Mouse (Mus musculus) midbrain, postnatal 0 days (tissue): ENCODE results near the gene Pnpla6. TPM values are rescaled to one million over a fixed set of nuclear protein-coding genes. Genes with fewer than 3 reads are reported as not detected.

ENCODE experiments used
- ATAC-seq: fragments of 200-750 bp; cut with Nextera tagmentation; 2 replicates; pipeline ENCODE4 v1.8.0; 2017; ENCODE audit warnings: moderate number of reproducible peaks, mild to moderate bottlenecking, moderate TSS enrichment, moderate library complexity; ENCODE audit not compliant: low FRiP score
- DNase-seq: peaks from one replicate; pipeline ENCODE4 v3.0.0-alpha.2; 2015; ENCODE audit warnings: low spot score
- H3K27ac ChIP-seq: fragments of 300-500 bp; sonication (generic); 2 replicates; pipeline ENCODE4 v1.5.1; 2014; ENCODE audit warnings: low read depth, mild to moderate bottlenecking, low read length, mixed read lengths
- H3K27me3 ChIP-seq: fragments of 300-500 bp; sonication (generic); 2 replicates; pipeline ENCODE4 v1.6.1; 2014; ENCODE audit warnings: low read length, control low read depth, mixed read lengths; ENCODE audit not compliant: insufficient read depth
- H3K36me3 ChIP-seq: fragments of 300-500 bp; sonication (generic); 2 replicates; pipeline ENCODE4 v1.6.1; 2014; ENCODE audit warnings: low read length, control low read depth, mixed read lengths; ENCODE audit not compliant: insufficient read depth
- H3K4me1 ChIP-seq: fragments of 300-500 bp; sonication (generic); 2 replicates; pipeline ENCODE4 v1.6.1; 2014; ENCODE audit warnings: mild to moderate bottlenecking, control low read depth, antibody characterized with exemption, low read length, mixed read lengths; ENCODE audit not compliant: insufficient read depth
- H3K4me2 ChIP-seq: fragments of 300-500 bp; sonication (generic); 2 replicates; pipeline ENCODE4 v1.6.1; 2014; ENCODE audit warnings: low read depth, mild to moderate bottlenecking, low read length, mixed read lengths; ENCODE audit not compliant: poor library complexity, severe bottlenecking
- H3K4me3 ChIP-seq: fragments of 300-500 bp; sonication (generic); 2 replicates; pipeline ENCODE4 v1.5.1; 2014; ENCODE audit warnings: low read depth, mild to moderate bottlenecking, low read length, moderate library complexity
- H3K9ac ChIP-seq: fragments of 300-500 bp; sonication (generic); replicated peaks from 2 replicates; pipeline ENCODE4 v1.6.1; 2014; ENCODE audit warnings: mild to moderate bottlenecking, low read length, moderate library complexity, mixed read lengths; ENCODE audit not compliant: poor library complexity, severe bottlenecking
- H3K9me3 ChIP-seq: fragments of 300-500 bp; sonication (generic); 2 replicates; pipeline ENCODE4 v1.6.1; 2016; ENCODE audit warnings: low read length, control low read depth
- CTCF ChIP-seq: IDR thresholded peaks from 2 replicates; pipeline ENCODE4 v1.5.1; 2016; ENCODE audit warnings: antibody characterized with exemption, mild to moderate bottlenecking
- WGBS: fragments of 180-500 bp; shearing (Covaris S2); extraction: QIAGEN DNeasy Blood & Tissue Kit; methylation state at CpG from one replicate; pipeline ENCODE4 v1.1.7; 2014; 5-methylcytosine and 5-hydroxymethylcytosine counted together
- polyA plus RNA-seq: library from polyadenylated mRNA; unstranded; fragments of >200 nt; fragmentation: Nextera tagmentation; extraction: Ambion mirVana; gene quantifications from 2 replicates; pipeline ENCODE4 v1.2.1, GENCODE M21; 2015
- total RNA-seq: library from RNA; depleted of rRNA; stranded (reverse); fragments of >200 nt; gene quantifications from 2 replicates; pipeline ENCODE4 v1.2.3, GENCODE M21; 2014

Pnpla6 gene
- total and polyA plus RNA-seq, 2 experiments from 2014 or later: 36.8 to 57.5 TPM

GRCm38 (mm10) chr8:3475715-3476429 is 39.3 kb upstream of the Pnpla6 start:
- 29% methylated on average over 37 of the region's 37 CpGs for WGBS
- Histone ChIP-seq H3K4me1 (peaks cover 5% of the 10 kb centered on the region; the same call in 1 of the 2 replicates), H3K36me3 (no peaks in the 10 kb centered on the region), H3K27me3 (no peaks in the 10 kb centered on the region), H3K9me3 (no peaks in the 10 kb centered on the region), H3K27ac (peak overlapping the region; percentile 12; the same call in 1 of the 2 replicates), H3K4me2 (peak overlapping the region; percentile 39), H3K4me3 (peak overlapping the region; percentile 25), H3K9ac (peak overlapping the region; percentile 48)
- no peak for DNase-seq
- no peak for TF ChIP-seq CTCF
- ATAC-seq: peak; percentile 52

GRCm38 (mm10) chr8:3480221-3480785 is 34.9 kb upstream of the Pnpla6 start:
- H3K4me2 ChIP-seq: no peak overlapping the region
- no peak overlapping the region for H3K27ac ChIP-seq
- H3K9ac ChIP-seq: no peak overlapping the region
- H3K27me3 ChIP-seq: no peaks in the 10 kb centered on the region
- no peaks in the 10 kb centered on the region for H3K9me3 ChIP-seq
- H3K36me3 ChIP-seq: no peaks in the 10 kb centered on the region
- WGBS: 76% methylated on average over 4 of the region's 4 CpGs
- peaks cover 5% of the 10 kb centered on the region; the same call in 1 of the 2 replicates for H3K4me1 ChIP-seq
- no peak for TF ChIP-seq CTCF
- no peak for ATAC-seq
- no peak overlapping the region for H3K4me3 ChIP-seq
- no peak for DNase-seq

GRCm38 (mm10) chr8:3481605-3482004 is 33.6 kb upstream of the Pnpla6 start:
- no peak overlapping the region for H3K9ac ChIP-seq
- no peaks in the 10 kb centered on the region for H3K4me1 ChIP-seq
- no peak overlapping the region for H3K4me2 ChIP-seq
- no peaks in the 10 kb centered on the region for H3K27me3 ChIP-seq
- H3K27ac ChIP-seq: no peak overlapping the region
- no peak for TF ChIP-seq CTCF
- H3K4me3 ChIP-seq: no peak overlapping the region
- DNase-seq (no peak), ATAC-seq (no peak)
- WGBS: 63% methylated on average over 5 of the region's 5 CpGs
- no peaks in the 10 kb centered on the region for H3K36me3 ChIP-seq
- H3K9me3 ChIP-seq: no peaks in the 10 kb centered on the region

- Histone ChIP-seq H3K27me3 (no peaks in the 10 kb centered on the region), H3K9ac (no peak overlapping the region), H3K9me3 (no peaks in the 10 kb centered on the region), H3K36me3 (no peaks in the 10 kb centered on the region), H3K4me2 (no peak overlapping the region), H3K4me3 (no peak overlapping the region), H3K27ac (no peak overlapping the region), H3K4me1 (no peaks in the 10 kb centered on the region)
- DNase-seq (no peak), ATAC-seq (no peak)
- TF ChIP-seq CTCF: no peak
- WGBS: 88% methylated on average over 22 of the region's 22 CpGs
These were observed 32.9 kb upstream of the Pnpla6 start for GRCm38 (mm10) chr8:3482240-3482740.

DNA sequence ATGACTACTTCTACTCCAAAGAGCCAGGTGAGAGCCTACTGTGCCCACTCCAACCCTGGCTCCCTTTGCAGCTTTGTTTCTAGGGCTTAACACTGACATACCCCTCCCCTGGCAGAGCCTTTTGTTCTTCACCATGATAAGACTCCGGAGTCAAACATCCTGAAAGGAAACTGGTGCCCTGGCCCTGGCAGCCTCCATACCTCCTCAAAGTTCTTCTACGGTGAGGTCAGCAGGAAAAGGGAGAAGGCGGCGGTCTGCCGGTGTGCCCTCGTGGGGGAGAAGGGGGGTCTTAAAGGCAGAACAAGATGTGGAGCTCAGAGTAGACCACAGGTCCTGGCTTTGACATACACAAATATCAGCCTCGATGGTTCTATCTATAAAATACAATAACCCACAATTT is 31.6 kb upstream of the Pnpla6 start:
- Histone ChIP-seq H3K9me3 (no peaks in the 10 kb centered on the region), H3K4me3 (no peak overlapping the region), H3K27ac (no peak overlapping the region), H3K4me1 (no peaks in the 10 kb centered on the region), H3K36me3 (no peaks in the 10 kb centered on the region), H3K9ac (no peak overlapping the region), H3K4me2 (no peak overlapping the region), H3K27me3 (no peaks in the 10 kb centered on the region)
- ATAC-seq: no peak
- no peak for DNase-seq
- no peak for TF ChIP-seq CTCF
- 88% methylated on average over 7 of the region's 7 CpGs for WGBS

DNA sequence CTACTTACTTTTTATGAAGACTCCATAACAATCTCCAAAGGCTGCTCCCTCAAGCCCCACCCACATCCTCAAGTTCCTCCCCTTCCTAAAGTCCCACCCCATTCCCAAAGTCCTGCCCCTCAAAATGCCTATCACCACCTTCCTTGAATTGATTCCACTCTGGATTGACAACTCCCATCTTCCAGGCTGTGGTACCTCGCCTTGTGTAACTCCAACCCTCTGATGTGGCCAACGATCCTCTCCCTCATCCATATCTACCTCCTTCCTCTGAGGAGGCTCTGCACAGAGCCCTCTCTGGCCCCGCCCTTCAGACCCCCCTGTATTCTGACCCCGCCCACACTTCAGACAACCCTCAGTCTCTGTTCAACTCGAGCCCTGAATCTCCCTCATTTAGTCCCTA is 30.0 kb upstream of the Pnpla6 start:
- Histone ChIP-seq H3K36me3 (no peaks in the 10 kb centered on the region), H3K4me3 (no peak overlapping the region), H3K9me3 (no peaks in the 10 kb centered on the region), H3K4me1 (no peaks in the 10 kb centered on the region), H3K4me2 (no peak overlapping the region), H3K27me3 (no peaks in the 10 kb centered on the region), H3K27ac (no peak overlapping the region), H3K9ac (no peak overlapping the region)
- 34% methylated on average over 5 of the region's 5 CpGs for WGBS
- ATAC-seq (no peak), DNase-seq (no peak)
- no peak for TF ChIP-seq CTCF
